Mouse (Mus musculus) MEL (cell line): ENCODE data around the gene Tceal7. TPM values are rescaled to one million over a fixed set of nuclear protein-coding genes. Genes with fewer than 3 reads are reported as not detected.
"Not testable (repeated sequence)": the region's sequence is repeated elsewhere in the genome, so short reads cannot be mapped to it uniquely, and the experiment has no call there.

Experiments
- DNase-seq: peaks from one replicate; pipeline ENCODE4 v3.0.0; 2011; ENCODE audit warnings: low read depth, low spot score
- H3K27ac ChIP-seq: 2 replicates; pipeline ENCODE4 v1.5.1; 2012; ENCODE audit warnings: low read depth, mild to moderate bottlenecking, control low read depth, low read length, moderate library complexity; ENCODE audit not compliant: control insufficient read depth
- H3K27me3 ChIP-seq, 2 experiments: fragments of 150-350 bp in 1 of 2; sonication (generic) in 1 of 2; 2 replicates each; pipeline ENCODE4 v1.6.1; 2012; ENCODE audit warnings: low read length in 2 of 2, mild to moderate bottlenecking in 2 of 2, improper control_type of control experiment in 1 of 2, moderate library complexity in 1 of 2; ENCODE audit not compliant: insufficient read depth in 2 of 2, control insufficient read depth in 1 of 2
- H3K36me3 ChIP-seq, 2 experiments: 2 replicates each; pipeline ENCODE4 v1.6.1; 2012 to 2014; ENCODE audit warnings: low read length in 2 of 2, improper control_type of control experiment in 1 of 2, inconsistent platforms in 1 of 2, mild to moderate bottlenecking in 1 of 2; ENCODE audit not compliant: insufficient read depth in 2 of 2, control insufficient read depth in 1 of 2
- H3K4me1 ChIP-seq, 2 experiments: fragments of 150-350 bp in 1 of 2; sonication (generic) in 1 of 2; 2 replicates each; pipeline ENCODE4 v1.6.1; 2012; ENCODE audit warnings: low read length in 2 of 2, improper control_type of control experiment in 1 of 2, mild to moderate bottlenecking in 1 of 2; ENCODE audit not compliant: insufficient read depth in 2 of 2, control insufficient read depth in 1 of 2
- H3K4me3 ChIP-seq, 2 experiments: fragments of 150-350 bp in 1 of 2; sonication (generic) in 1 of 2; 2 replicates each; pipeline ENCODE4 v1.5.1; 2012; ENCODE audit warnings: low read depth in 2 of 2, low read length in 2 of 2, mild to moderate bottlenecking in 2 of 2, moderate library complexity in 2 of 2, control low read depth in 1 of 2, improper control_type of control experiment in 1 of 2; ENCODE audit not compliant: control insufficient read depth in 1 of 2, insufficient read depth in 1 of 2
- H3K79me2 ChIP-seq: 2 replicates; pipeline ENCODE4 v1.6.1; 2012; ENCODE audit warnings: mild to moderate bottlenecking, low read length, moderate library complexity; ENCODE audit not compliant: control insufficient read depth, poor library complexity, insufficient read depth
- H3K9ac ChIP-seq: 2 replicates; pipeline ENCODE4 v1.6.1; 2012; ENCODE audit warnings: low read depth, mild to moderate bottlenecking, control low read depth, low read length, moderate library complexity; ENCODE audit not compliant: control insufficient read depth, poor library complexity, severe bottlenecking
- H3K9me3 ChIP-seq: fragments of 150-350 bp; sonication (generic); replicated peaks from 2 replicates; pipeline ENCODE4 v1.6.1; 2012; ENCODE audit warnings: mild to moderate bottlenecking, low read length, improper control_type of control experiment, moderate library complexity; ENCODE audit not compliant: insufficient read depth
- CHD2 ChIP-seq: IDR thresholded peaks from 2 replicates; pipeline ENCODE4 v1.6.1; 2011; ENCODE audit warnings: low read length, improper control_type of control experiment
- E2F4 ChIP-seq: IDR thresholded peaks from 2 replicates; pipeline ENCODE4 v1.6.1; 2011; ENCODE audit warnings: low read depth, low read length, improper control_type of control experiment, borderline replicate concordance
- EP300 ChIP-seq, 2 experiments: IDR thresholded peaks; 2 replicates each; pipeline ENCODE4 v1.6.1; 2011; ENCODE audit warnings: improper control_type of control experiment in 2 of 2, low read length in 2 of 2, low read depth in 1 of 2, mild to moderate bottlenecking in 1 of 2
- HCFC1 ChIP-seq: IDR thresholded peaks from 2 replicates; pipeline ENCODE4 v1.6.1; 2012; ENCODE audit warnings: low read depth, mild to moderate bottlenecking, inconsistent platforms, low read length, improper control_type of control experiment, moderate library complexity
- MAX ChIP-seq: IDR thresholded peaks from 2 replicates; pipeline ENCODE4 v1.6.1; 2011; ENCODE audit warnings: low read length, improper control_type of control experiment
- MYB ChIP-seq: IDR thresholded peaks from 2 replicates; pipeline ENCODE4 v1.6.1; 2011; ENCODE audit warnings: mild to moderate bottlenecking, low read depth, low read length, improper control_type of control experiment
- NRF1 ChIP-seq: IDR thresholded peaks from 2 replicates; pipeline ENCODE4 v1.6.1; 2014; ENCODE audit warnings: low read depth, mild to moderate bottlenecking, inconsistent platforms, low read length, improper control_type of control experiment, moderate library complexity; ENCODE audit not compliant: poor library complexity, insufficient read depth, severe bottlenecking
- POLR2A ChIP-seq, 2 experiments: IDR thresholded peaks; 2 replicates each; pipeline ENCODE4 v1.6.1; 2011 to 2012; ENCODE audit warnings: low read length in 2 of 2, mild to moderate bottlenecking in 2 of 2, control low read depth in 1 of 2, improper control_type of control experiment in 1 of 2, low read depth in 1 of 2, moderate library complexity in 1 of 2; ENCODE audit not compliant: control insufficient read depth in 1 of 2, insufficient read depth in 1 of 2, poor library complexity in 1 of 2
- POLR2AphosphoS2 ChIP-seq: IDR thresholded peaks from 2 replicates; pipeline ENCODE4 v1.6.1; 2011; ENCODE audit warnings: low read length, improper control_type of control experiment
- POLR2AphosphoS5 ChIP-seq: IDR thresholded peaks from 2 replicates; pipeline ENCODE4 v1.6.1; 2012; ENCODE audit warnings: low read depth, borderline replicate concordance, mild to moderate bottlenecking, inconsistent platforms, low read length, moderate library complexity, mixed read lengths
- RCOR1 ChIP-seq: IDR thresholded peaks from 2 replicates; pipeline ENCODE4 v1.6.1; 2012; ENCODE audit warnings: low read depth, mild to moderate bottlenecking, inconsistent platforms, low read length, improper control_type of control experiment
- USF1 ChIP-seq: IDR thresholded peaks from 2 replicates; pipeline ENCODE4 v1.6.1; 2014; ENCODE audit warnings: low read depth, mild to moderate bottlenecking, inconsistent platforms, low read length, improper control_type of control experiment, moderate library complexity
- polyA plus RNA-seq, 2 experiments: library from polyadenylated mRNA; stranded (reverse) in 1 of 2; unstranded in 1 of 2; fragments of >175 nt in 1 of 2; fragments of >200 nt in 1 of 2; gene quantifications; 2 replicates each; pipeline versions ENCODE4 v1.2.1 to v1.2.4; 2012; ENCODE audit warnings: low replicate concordance in 2 of 2, low read depth in 1 of 2; ENCODE audit not compliant: insufficient read length in 2 of 2, insufficient read depth in 1 of 2, missing spikeins in 1 of 2
- total RNA-seq: library from RNA; depleted of rRNA; stranded (reverse); fragments of 300-350 nt; gene quantifications from 2 replicates; pipeline ENCODE4 v1.2.3, GENCODE M21; 2012; rRNA removed

Tceal7 gene
- total RNA-seq (not detected in 2 replicates), polyA plus RNA-seq (1 to 10 TPM in 1 of 2 experiments, not detected in 1; 1.0 TPM)

DNA sequence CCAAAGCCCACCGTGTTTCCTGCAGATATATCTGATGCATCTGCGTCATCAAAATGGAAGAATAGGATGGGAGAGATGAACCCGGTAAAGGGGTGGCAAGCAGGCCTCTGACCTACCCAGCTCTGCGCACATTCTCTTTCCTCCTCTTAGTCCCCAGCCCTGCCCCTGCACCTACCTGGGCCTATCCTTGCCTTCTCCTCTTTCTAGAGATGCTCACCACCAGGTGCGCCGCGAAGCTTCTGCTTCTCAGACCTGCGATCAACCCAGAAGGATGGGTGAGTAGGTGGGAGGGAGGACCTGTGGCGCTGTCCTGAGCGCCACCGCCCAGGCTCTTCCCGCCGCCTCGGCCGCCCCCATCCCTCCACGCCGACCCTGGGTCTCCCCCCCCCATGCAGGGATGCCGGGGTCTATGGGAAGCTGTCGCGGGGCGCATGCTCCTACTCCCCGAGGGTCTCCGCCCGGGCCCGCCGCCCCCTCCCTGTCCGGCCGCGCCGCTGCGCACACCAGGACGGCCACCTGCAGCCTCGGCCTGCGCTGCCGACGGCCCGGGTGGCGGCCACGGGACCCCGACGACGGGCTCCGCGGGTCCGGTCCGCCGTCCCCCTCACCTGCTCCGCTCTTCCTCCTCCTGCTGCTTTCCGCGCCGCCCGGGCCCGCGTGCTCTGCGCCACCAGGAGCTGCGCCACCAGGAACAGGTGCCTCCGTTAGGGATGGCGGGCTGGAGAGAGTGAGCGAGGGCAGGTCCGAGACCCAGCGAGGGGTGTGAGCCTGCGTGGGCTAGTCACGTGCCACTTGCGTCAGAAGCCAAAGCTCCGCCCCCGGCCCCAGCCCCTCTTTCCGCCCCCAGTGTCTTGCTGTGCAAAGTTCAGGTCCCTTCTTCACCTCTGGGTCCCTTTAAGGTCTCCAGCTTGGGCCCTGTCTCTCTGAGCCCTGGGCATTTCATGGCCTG is at the start of gene Tceal7, which contains the start of gene Bex1:
Gene Tceal7, plus strand, starts transcription at position 51 of the 949 bp plus-strand sequence.
Gene Bex1, minus strand, starts transcription at position 785 of the 949 bp plus-strand sequence.
- H3K4me1 ChIP-seq, H3K27ac ChIP-seq, DNase-seq, H3K27me3 ChIP-seq, H3K79me2 ChIP-seq, H3K9me3 ChIP-seq, H3K36me3 ChIP-seq: not testable (repeated sequence)
- H3K9ac ChIP-seq = peak within 1 kb of the TSS; percentile 45; the same call in 1 of the 2 replicates
- peak within 1 kb of the TSS in 1 of 2 experiments; percentile 23; a peak in 1 of 4 replicates for H3K4me3 ChIP-seq

DNA sequence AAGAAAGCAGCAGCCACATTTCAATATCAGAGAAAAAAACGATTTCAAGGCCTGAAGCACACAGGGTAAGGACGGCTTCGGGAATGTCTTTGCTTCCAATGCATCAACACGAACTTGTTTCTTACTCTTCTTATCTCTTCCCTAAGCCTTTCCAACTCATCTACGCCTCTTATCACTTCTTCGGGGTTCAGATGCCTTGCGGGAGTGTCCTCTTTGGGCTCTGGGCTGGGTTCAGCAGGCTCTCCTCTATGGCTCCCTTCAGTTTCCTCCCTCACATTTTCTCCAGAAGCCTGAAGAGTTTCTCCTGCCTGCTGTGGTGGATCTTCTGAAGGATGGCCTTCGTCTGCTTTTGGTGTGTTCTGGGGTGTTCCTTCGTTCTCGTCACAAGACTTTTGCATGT is 44.0 kb upstream of the Tceal7 start:
- H3K27ac ChIP-seq = no peak overlapping the region

DNA sequence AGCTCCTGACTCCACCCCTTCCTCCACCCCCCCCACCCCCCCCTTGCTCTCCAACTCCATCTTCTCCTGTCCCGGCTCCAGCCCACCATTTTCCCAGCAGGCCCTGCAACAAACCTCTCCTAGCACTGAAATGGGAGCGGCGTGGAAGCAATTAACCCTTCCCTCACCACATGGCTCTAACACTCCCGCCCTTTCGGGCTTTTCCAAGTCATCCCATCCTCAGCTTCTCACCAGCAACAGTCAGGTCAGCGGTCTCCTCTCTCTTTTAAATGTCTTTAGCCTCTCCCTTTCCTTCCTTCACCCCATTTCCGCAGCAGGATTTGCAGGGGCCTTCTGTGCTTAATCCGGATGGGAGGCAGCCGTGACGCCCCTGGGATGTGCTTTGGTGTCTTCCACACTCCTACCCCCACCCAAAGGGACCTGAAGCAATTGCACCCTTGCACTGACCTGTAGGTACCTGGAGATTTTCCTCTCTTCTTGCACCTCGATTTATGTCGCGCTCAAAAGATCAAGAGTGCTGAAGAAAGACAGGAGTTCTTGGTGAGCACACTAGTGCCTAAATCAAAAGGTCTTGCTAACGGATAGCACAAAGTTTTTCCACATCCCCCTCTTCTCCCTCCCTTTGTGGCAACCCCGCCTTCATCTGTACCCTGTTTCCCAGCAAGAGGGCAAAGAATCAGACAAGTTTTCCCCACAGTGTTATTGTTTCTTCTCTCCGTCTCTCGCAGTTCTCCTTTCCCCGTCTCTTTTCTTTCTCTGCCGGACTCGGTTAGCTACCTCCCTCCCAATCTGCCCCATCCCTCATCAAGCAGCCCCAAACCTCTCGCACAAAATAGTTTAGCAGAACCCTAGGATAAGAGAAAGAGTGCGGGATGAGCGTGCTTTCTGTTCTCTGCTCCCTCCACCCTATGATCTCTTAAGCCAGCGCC is 43.1 kb upstream of the Tceal7 start:
- peaks cover 0 to 5% of the 10 kb centered on the region in 2 experiments; a peak in 2 of 4 replicates for H3K36me3 ChIP-seq
- TF ChIP-seq MYB (no peak), E2F4 (no peak), POLR2AphosphoS2 (no peak), HCFC1 (no peak), USF1 (no peak), CHD2 (no peak), MAX (no peak), NRF1 (no peak), POLR2A (IDR thresholded peaks at IDR 0.05; ENCODE audit: control insufficient read depth in 1 of 2, insufficient read depth in 1 of 2, low read depth in 1 of 2, low read length in 2 of 2, poor library complexity in 1 of 2) (no peak), RCOR1 (no peak), EP300 (IDR thresholded peaks at IDR 0.05; ENCODE audit: low read depth in 1 of 2, low read length in 2 of 2) (no peak), POLR2AphosphoS5 (no peak)
- peak overlapping the region; percentile 75 to 86 for H3K4me3 ChIP-seq
- no peaks in the 10 kb centered on the region; the same call in 1 of the 2 replicates for H3K79me2 ChIP-seq
- H3K9me3 ChIP-seq = no peaks in the 10 kb centered on the region
- H3K27me3 ChIP-seq = no peaks in the 10 kb centered on the region
- peaks cover 0 to 4% of the 10 kb centered on the region in 2 experiments; a peak in 1 of 4 replicates for H3K4me1 ChIP-seq
- peak overlapping the region; percentile 62 for H3K27ac ChIP-seq
- DNase-seq = peak; percentile 25
- H3K9ac ChIP-seq = peak overlapping the region; percentile 82

More for the DNA sequence above, 44.0 kb upstream of the Tceal7 start:
- Histone ChIP-seq H3K79me2 (no peaks in the 10 kb centered on the region; the same call in 1 of the 2 replicates), H3K27me3 (no peaks in the 10 kb centered on the region), H3K4me3 (no peak overlapping the region), H3K4me1 (peaks cover 0 to 4% of the 10 kb centered on the region in 2 experiments; a peak in 1 of 4 replicates), H3K9ac (no peak overlapping the region), H3K9me3 (no peaks in the 10 kb centered on the region), H3K36me3 (peaks cover 0 to 5% of the 10 kb centered on the region in 2 experiments; a peak in 2 of 4 replicates)
- DNase-seq = no peak
- TF ChIP-seq USF1 (0 out of 2 replicates have a peak, but pooled peaks have one; percentile 5), E2F4 (no peak)
